Mouse (Mus musculus) ES-Bruce4 (cell line): Measurements from ENCODE around the gene Flot1. TPM values are rescaled to one million over a fixed set of nuclear protein-coding genes. Genes with fewer than 3 reads are reported as not detected.

Experiments
- H3K27ac ChIP-seq: 2 replicates; pipeline ENCODE4 v1.5.1; 2012; ENCODE audit warnings: low read length, inconsistent platforms; ENCODE audit not compliant: insufficient read depth
- H3K27me3 ChIP-seq: 2 replicates; pipeline ENCODE4 v1.6.1; 2012; ENCODE audit warnings: mild to moderate bottlenecking, low read length, inconsistent platforms; ENCODE audit not compliant: control insufficient read depth, poor library complexity, insufficient read depth, severe bottlenecking
- H3K36me3 ChIP-seq: 2 replicates; pipeline ENCODE4 v1.6.1; 2012; ENCODE audit warnings: inconsistent platforms, mild to moderate bottlenecking, low read length, moderate library complexity; ENCODE audit not compliant: control insufficient read depth, poor library complexity, insufficient read depth, severe bottlenecking
- H3K4me1 ChIP-seq: one replicate; pipeline ENCODE4 v1.8.1; 2011; ENCODE audit warnings: low read length; ENCODE audit not compliant: control insufficient read depth, insufficient read depth
- H3K4me3 ChIP-seq: 2 replicates; pipeline ENCODE4 v1.5.1; 2011; ENCODE audit warnings: low read depth, mild to moderate bottlenecking, low read length
- H3K9ac ChIP-seq: 2 replicates; pipeline ENCODE4 v1.6.1; 2012; ENCODE audit warnings: low read depth, mild to moderate bottlenecking, inconsistent platforms; ENCODE audit not compliant: poor library complexity, severe bottlenecking
- H3K9me3 ChIP-seq: replicated peaks from 2 replicates; pipeline ENCODE4 v1.6.1; 2012; ENCODE audit warnings: mild to moderate bottlenecking, low read length, inconsistent platforms; ENCODE audit not compliant: control insufficient read depth, poor library complexity, insufficient read depth, severe bottlenecking
- CTCF ChIP-seq: IDR thresholded peaks from one replicate; pipeline ENCODE4 v1.8.1; 2011; ENCODE audit warnings: low read depth, low read length
- EP300 ChIP-seq: IDR thresholded peaks from 2 replicates; pipeline ENCODE4 v1.6.1; 2011; ENCODE audit warnings: low read depth, low read length; ENCODE audit not compliant: insufficient read depth
- POLR2A ChIP-seq: IDR thresholded peaks from one replicate; pipeline ENCODE4 v1.8.1; 2011; ENCODE audit warnings: low read length; ENCODE audit not compliant: insufficient read depth
- polyA plus RNA-seq: library from polyadenylated mRNA; stranded (reverse); fragments of >200 nt; gene quantifications from 2 replicates; pipeline ENCODE4 v1.2.4, GENCODE M21; 2011; ENCODE audit warnings: low read depth; ENCODE audit not compliant: missing spikeins, insufficient read depth, insufficient read length

Flot1 gene
- polyA plus RNA-seq, 1 experiment, result 47.4 TPM

- TF ChIP-seq POLR2A, result no peak
- peak; percentile 33 for TF ChIP-seq CTCF
- no peak overlapping the region for H3K27ac ChIP-seq
- no peaks in the 10 kb centered on the region for H3K36me3 ChIP-seq
- no peaks in the 10 kb centered on the region for H3K9me3 ChIP-seq
- H3K27me3 ChIP-seq, result no peaks in the 10 kb centered on the region
- H3K4me1 ChIP-seq, result no peaks in the 10 kb centered on the region
- no peak overlapping the region for H3K9ac ChIP-seq
- H3K4me3 ChIP-seq, result no peak overlapping the region
These were observed 40.6 kb upstream of the Flot1 start for GRCm38 (mm10) chr17:35782398-35782797.

DNA sequence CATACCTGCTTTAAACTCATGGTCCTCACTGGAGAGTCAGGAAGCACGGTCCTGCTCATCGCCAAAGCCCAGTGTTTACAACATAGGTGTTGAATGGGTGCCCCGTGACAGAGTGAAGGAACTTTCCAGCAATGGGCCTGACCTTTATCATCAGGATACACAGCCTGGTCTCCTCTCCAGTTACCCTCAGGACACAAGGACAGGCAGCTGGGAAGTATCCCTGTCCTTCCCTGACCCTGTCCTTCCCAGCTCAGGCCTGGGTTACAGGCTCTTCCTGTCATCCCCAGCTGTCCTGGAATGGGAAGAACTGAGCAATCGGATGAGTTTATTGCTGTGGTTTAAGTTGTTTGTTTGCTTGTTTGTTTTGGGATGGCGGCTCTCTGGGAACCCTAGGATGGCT, 40.1 kb upstream of the Flot1 start:
- no peak overlapping the region for H3K4me3 ChIP-seq
- no peaks in the 10 kb centered on the region for H3K36me3 ChIP-seq

GRCm38 (mm10) chr17:35783944-35784343, 39.1 kb upstream of the Flot1 start:
- Histone ChIP-seq H3K36me3 (no peaks in the 10 kb centered on the region), H3K27me3 (no peaks in the 10 kb centered on the region), H3K9ac (no peak overlapping the region), H3K4me1 (no peaks in the 10 kb centered on the region), H3K9me3 (no peaks in the 10 kb centered on the region), H3K4me3 (no peak overlapping the region), H3K27ac (no peak overlapping the region)
- TF ChIP-seq POLR2A (no peak), CTCF (no peak), EP300 (no peak)

More for the DNA sequence above, 40.1 kb upstream of the Flot1 start:
- no peaks in the 10 kb centered on the region for H3K4me1 ChIP-seq
- no peak overlapping the region for H3K27ac ChIP-seq
- no peaks in the 10 kb centered on the region for H3K9me3 ChIP-seq
- TF ChIP-seq CTCF, result no peak
- no peak for TF ChIP-seq POLR2A
- TF ChIP-seq EP300, result no peak
- H3K27me3 ChIP-seq, result no peaks in the 10 kb centered on the region
- H3K9ac ChIP-seq, result no peak overlapping the region

DNA sequence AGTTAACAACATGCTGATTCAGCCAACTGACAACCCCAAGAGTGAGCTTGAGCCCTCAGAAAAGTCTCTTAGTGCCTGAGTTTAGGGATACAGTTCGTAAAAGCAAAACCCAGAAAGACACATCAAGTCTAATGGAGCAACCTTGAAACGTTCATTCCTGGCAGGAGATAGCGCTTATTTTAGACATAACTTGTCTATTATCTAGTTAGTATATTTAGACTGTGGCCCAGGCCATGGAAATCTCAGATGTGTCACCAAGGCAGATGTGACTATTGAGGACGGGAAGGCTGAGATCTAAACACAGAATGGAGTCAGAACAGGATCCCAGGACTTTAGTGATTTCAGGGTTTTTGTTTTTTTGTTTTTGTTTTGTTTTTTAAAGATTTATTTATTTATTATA, 37.9 kb upstream of the Flot1 start:
- Histone ChIP-seq H3K9ac (no peak overlapping the region), H3K27ac (no peak overlapping the region), H3K4me1 (no peaks in the 10 kb centered on the region), H3K4me3 (no peak overlapping the region), H3K27me3 (no peaks in the 10 kb centered on the region), H3K36me3 (no peaks in the 10 kb centered on the region), H3K9me3 (no peaks in the 10 kb centered on the region)
- TF ChIP-seq POLR2A (no peak), CTCF (no peak), EP300 (no peak)

- H3K27ac ChIP-seq, result no peak overlapping the region
- no peaks in the 10 kb centered on the region for H3K27me3 ChIP-seq
- no peak overlapping the region for H3K9ac ChIP-seq
- no peak overlapping the region for H3K4me3 ChIP-seq
- no peaks in the 10 kb centered on the region for H3K36me3 ChIP-seq
- no peaks in the 10 kb centered on the region for H3K9me3 ChIP-seq
- no peaks in the 10 kb centered on the region for H3K4me1 ChIP-seq
- no peak for TF ChIP-seq POLR2A
- no peak for TF ChIP-seq EP300
- TF ChIP-seq CTCF, result no peak
These were observed 35.5 kb upstream of the Flot1 start for GRCm38 (mm10) chr17:35787493-35787892.

DNA sequence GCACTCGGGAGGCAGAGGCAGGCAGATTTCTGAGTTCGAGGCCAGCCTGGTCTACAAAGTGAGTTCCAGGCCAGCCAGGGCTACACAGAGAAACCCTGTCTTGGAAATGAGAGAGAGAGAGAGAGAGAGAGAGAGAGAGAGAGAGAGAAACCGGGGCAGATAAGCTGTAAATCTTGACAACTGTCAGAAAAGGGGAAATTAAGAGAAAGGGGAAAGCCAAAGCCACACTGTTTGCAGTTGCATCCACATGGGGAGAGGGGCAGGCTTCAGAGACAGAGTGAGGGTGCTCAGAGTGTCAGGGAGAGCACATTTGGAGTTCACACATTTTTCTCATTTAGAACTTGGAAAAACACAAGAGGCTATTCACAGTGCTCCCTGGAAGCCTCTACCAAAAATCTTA, 35.0 kb upstream of the Flot1 start:
- H3K27me3 ChIP-seq, result no peaks in the 10 kb centered on the region
- H3K4me1 ChIP-seq, result no peaks in the 10 kb centered on the region
- H3K4me3 ChIP-seq, result no peak overlapping the region
- no peak for TF ChIP-seq POLR2A
- no peaks in the 10 kb centered on the region for H3K36me3 ChIP-seq
- H3K9ac ChIP-seq, result no peak overlapping the region
- H3K9me3 ChIP-seq, result no peaks in the 10 kb centered on the region
- no peak overlapping the region for H3K27ac ChIP-seq
